Mouse (Mus musculus) lung, adult 2 months (tissue): ENCODE data around the gene Ncam1.

Experiments
- CTCF ChIP-seq: fragments of 200-500 bp; IDR thresholded peaks from 2 replicates; pipeline ENCODE4 v1.5.1; 2011; ENCODE audit warnings: mild to moderate bottlenecking, low read length, control low read depth; ENCODE audit not compliant: insufficient read depth
- POLR2A ChIP-seq: fragments of 200-500 bp; IDR thresholded peaks from 2 replicates; pipeline ENCODE4 v1.6.1; 2011; ENCODE audit warnings: low read depth, mild to moderate bottlenecking, control low read depth, low read length, borderline replicate concordance; ENCODE audit errors: extremely low read depth

GRCm38 (mm10) chr9:49509628-49510027 lies 289.1 kb downstream of the Ncam1 start:
- TF ChIP-seq POLR2A (no peak), CTCF (no peak)
